Mouse (Mus musculus) lung, adult 2 months (tissue): ENCODE data around the gene Slc26a1.

ENCODE experiments used
- CTCF ChIP-seq: fragments of 200-500 bp; IDR thresholded peaks from 2 replicates; pipeline ENCODE4 v1.5.1; 2011; ENCODE audit warnings: mild to moderate bottlenecking, low read length, control low read depth; ENCODE audit not compliant: insufficient read depth
- POLR2A ChIP-seq: fragments of 200-500 bp; IDR thresholded peaks from 2 replicates; pipeline ENCODE4 v1.6.1; 2011; ENCODE audit warnings: low read depth, mild to moderate bottlenecking, control low read depth, low read length, borderline replicate concordance; ENCODE audit errors: extremely low read depth

DNA sequence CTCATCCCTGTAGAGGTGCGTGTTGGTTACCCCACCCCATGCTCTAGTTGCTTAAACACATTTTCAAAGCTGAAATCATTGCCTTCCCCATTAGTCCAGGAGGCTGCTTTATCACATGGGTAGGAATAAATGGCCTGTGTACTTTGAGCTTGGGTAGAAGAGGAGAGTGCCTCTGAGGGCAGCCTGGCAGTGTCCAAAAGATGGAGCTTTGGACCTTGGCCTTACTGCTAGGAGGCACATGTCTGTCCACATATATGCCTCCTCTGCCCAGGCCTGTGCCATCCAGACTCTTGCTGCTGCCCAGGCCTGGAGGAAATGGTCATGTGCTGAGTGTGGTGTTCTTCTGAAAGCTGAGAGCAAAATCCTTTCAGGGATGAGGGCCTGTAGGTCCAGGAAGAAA lies 33.0 kb upstream of the Slc26a1 start:
- TF ChIP-seq CTCF (no peak), POLR2A (no peak)
